Mouse (Mus musculus) intestine, postnatal 0 days (tissue): ENCODE results near the gene Pusl1. TPM values are rescaled to one million over a fixed set of nuclear protein-coding genes. Genes with fewer than 3 reads are reported as not detected.

ENCODE experiments used
- ATAC-seq: fragments of 200-750 bp; cut with Nextera tagmentation; 2 replicates; pipeline ENCODE4 v1.8.0; 2017; ENCODE audit warnings: mild to moderate bottlenecking, moderate TSS enrichment, moderate library complexity
- H3K27ac ChIP-seq: fragments of 300-500 bp; sonication (generic); 2 replicates; pipeline ENCODE4 v1.5.1; 2014; ENCODE audit warnings: mild to moderate bottlenecking, low read depth, low read length, moderate library complexity
- H3K27me3 ChIP-seq: fragments of 300-500 bp; sonication (generic); replicated peaks from 2 replicates; pipeline ENCODE4 v1.6.1; 2014; ENCODE audit warnings: low read length, mixed read lengths; ENCODE audit not compliant: control insufficient read depth, insufficient read depth
- H3K36me3 ChIP-seq: fragments of 300-500 bp; sonication (generic); 2 replicates; pipeline ENCODE4 v1.6.1; 2014; ENCODE audit warnings: mild to moderate bottlenecking, moderate library complexity; ENCODE audit not compliant: control insufficient read depth, insufficient read depth
- H3K4me1 ChIP-seq: fragments of 300-500 bp; sonication (generic); replicated peaks from 2 replicates; pipeline ENCODE4 v1.6.1; 2014; ENCODE audit warnings: antibody characterized with exemption, low read length, mixed read lengths; ENCODE audit not compliant: control insufficient read depth, insufficient read depth
- H3K4me2 ChIP-seq: fragments of 300-500 bp; sonication (generic); replicated peaks from 2 replicates; pipeline ENCODE4 v1.6.1; 2014; ENCODE audit warnings: low read depth, mild to moderate bottlenecking, moderate library complexity
- H3K4me3 ChIP-seq: fragments of 300-500 bp; sonication (generic); 2 replicates; pipeline ENCODE4 v1.5.1; 2014; ENCODE audit warnings: low read depth, low read length
- H3K9ac ChIP-seq: fragments of 300-500 bp; sonication (generic); 2 replicates; pipeline ENCODE4 v1.6.1; 2014; ENCODE audit warnings: mild to moderate bottlenecking, low read depth, low read length
- H3K9me3 ChIP-seq: fragments of 300-500 bp; sonication (generic); 2 replicates; pipeline ENCODE4 v1.6.1; 2016; ENCODE audit warnings: mixed run types; ENCODE audit not compliant: control insufficient read depth
- CTCF ChIP-seq: sonication (generic); IDR thresholded peaks from 2 replicates; pipeline ENCODE4 v1.5.1; 2016; ENCODE audit warnings: low read depth, mild to moderate bottlenecking, control low read depth, antibody characterized with exemption, moderate library complexity
- WGBS: fragments of 180-500 bp; shearing (Covaris S2); extraction: QIAGEN DNeasy Blood & Tissue Kit; methylation state at CpG from one replicate; pipeline ENCODE4 v1.1.7; 2014; 5-methylcytosine and 5-hydroxymethylcytosine counted together
- polyA plus RNA-seq: library from polyadenylated mRNA; unstranded; fragments of >200 nt; fragmentation: Nextera tagmentation; extraction: Ambion mirVana; gene quantifications from 2 replicates; pipeline ENCODE4 v1.2.1, GENCODE M21; 2015

Pusl1 gene
- polyA plus RNA-seq, 1 experiment from 2014 or later, result 23.6 TPM

DNA sequence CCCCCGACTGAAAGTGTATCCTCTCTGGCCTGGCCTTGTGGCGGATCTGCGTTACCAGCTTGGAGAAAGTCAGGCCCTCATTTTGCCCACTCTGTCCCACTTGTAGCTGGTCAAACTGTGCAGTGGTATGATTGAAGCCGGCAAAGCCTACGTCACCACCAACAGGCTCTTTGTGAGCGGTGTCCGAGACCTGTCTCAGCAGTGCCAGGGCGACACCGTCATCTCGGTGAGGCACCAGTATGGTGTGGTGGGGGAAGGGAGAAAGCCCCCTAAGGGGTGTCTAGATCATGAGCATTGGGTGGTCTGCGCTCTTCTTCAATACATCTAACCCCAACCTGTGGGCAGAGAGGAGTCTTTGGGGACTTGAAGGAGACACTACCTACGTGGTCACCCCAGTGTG is 4.9 kb upstream of the Pusl1 start:
- WGBS, result 96% methylated on average over 12 of the region's 12 CpGs
- no peak overlapping the region for H3K4me2 ChIP-seq
- no peak overlapping the region for H3K4me3 ChIP-seq
- TF ChIP-seq CTCF, result no peak
- peaks cover 4% of the 10 kb centered on the region; the same call in 1 of the 2 replicates for H3K4me1 ChIP-seq
- no peaks in the 10 kb centered on the region for H3K9me3 ChIP-seq
- peaks cover 42% of the 10 kb centered on the region for H3K36me3 ChIP-seq
- no peak overlapping the region; the same call in 1 of the 2 replicates for H3K27ac ChIP-seq
- no peak for ATAC-seq
- no peaks in the 10 kb centered on the region for H3K27me3 ChIP-seq
- no peak overlapping the region for H3K9ac ChIP-seq

GRCm38 (mm10) chr4:155895826-155896225 is 4.2 kb upstream of the Pusl1 start:
- Histone ChIP-seq H3K4me3 (no peak overlapping the region), H3K27ac (no peak overlapping the region), H3K27me3 (no peaks in the 10 kb centered on the region), H3K4me1 (peaks cover 4% of the 10 kb centered on the region; the same call in 1 of the 2 replicates), H3K9ac (no peak overlapping the region), H3K36me3 (peaks cover 36% of the 10 kb centered on the region), H3K9me3 (no peaks in the 10 kb centered on the region), H3K4me2 (no peak overlapping the region)
- TF ChIP-seq CTCF, result no peak
- WGBS, result 91% methylated on average over 4 of the region's 4 CpGs
- ATAC-seq, result no peak

DNA sequence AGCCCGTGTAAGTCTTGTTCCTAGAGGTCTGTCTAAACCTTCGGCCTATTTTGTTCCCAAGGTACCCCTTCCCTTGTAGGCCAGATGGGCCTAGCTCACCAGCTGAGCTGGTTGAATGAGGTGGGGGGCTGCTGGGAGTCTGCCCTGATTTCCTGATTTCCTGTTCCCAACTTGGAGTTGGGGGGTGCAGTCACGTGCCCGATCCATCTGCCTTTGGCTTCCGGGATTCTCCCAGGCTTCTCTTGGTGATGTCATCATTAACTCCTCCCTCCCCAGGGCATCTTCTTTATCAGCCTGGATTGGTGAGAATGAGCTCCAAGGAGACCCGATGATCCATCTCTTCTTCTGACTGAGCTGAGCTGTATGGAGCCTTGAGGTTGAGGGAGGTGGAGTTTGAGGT is 3.6 kb upstream of the Pusl1 start:
- Histone ChIP-seq H3K27me3 (no peaks in the 10 kb centered on the region), H3K9ac (no peak overlapping the region; the same call in 1 of the 2 replicates), H3K36me3 (peaks cover 31% of the 10 kb centered on the region), H3K4me3 (0 out of 2 replicates have a peak overlapping the region, but pooled peaks have one; percentile 11), H3K4me2 (peak overlapping the region; percentile 40), H3K27ac (no peak overlapping the region), H3K4me1 (peaks cover 7% of the 10 kb centered on the region; the same call in 1 of the 2 replicates), H3K9me3 (no peaks in the 10 kb centered on the region)
- no peak for TF ChIP-seq CTCF
- ATAC-seq, result no peak
- 41% methylated on average over 6 of the region's 6 CpGs for WGBS

- peak; percentile 17; the same call in 1 of the 2 replicates for TF ChIP-seq CTCF
- H3K27ac ChIP-seq, result no peak overlapping the region
- H3K9ac ChIP-seq, result no peak overlapping the region
- H3K36me3 ChIP-seq, result peaks cover 28% of the 10 kb centered on the region
- H3K9me3 ChIP-seq, result no peaks in the 10 kb centered on the region
- H3K4me2 ChIP-seq, result peak overlapping the region; percentile 40
- no peaks in the 10 kb centered on the region for H3K27me3 ChIP-seq
- no peak overlapping the region for H3K4me3 ChIP-seq
- H3K4me1 ChIP-seq, result peaks cover 7% of the 10 kb centered on the region; the same call in 1 of the 2 replicates
- no peak for ATAC-seq
- 27% methylated on average over 8 of the region's 8 CpGs for WGBS
Measured at GRCm38 (mm10) chr4:155894311-155894881, 2.8 kb upstream of the Pusl1 start.

- Histone ChIP-seq H3K4me1 (peaks cover 7% of the 10 kb centered on the region; the same call in 1 of the 2 replicates), H3K27ac (no peak overlapping the region), H3K9ac (no peak overlapping the region), H3K27me3 (no peaks in the 10 kb centered on the region), H3K4me2 (peak overlapping the region; percentile 99), H3K36me3 (peaks cover 30% of the 10 kb centered on the region), H3K4me3 (0 out of 2 replicates have a peak overlapping the region, but pooled peaks have one; percentile 73), H3K9me3 (no peaks in the 10 kb centered on the region)
- no peak for TF ChIP-seq CTCF
- 78% methylated on average over 8 of the region's 8 CpGs for WGBS
- ATAC-seq, result no peak
Measured at GRCm38 (mm10) chr4:155893212-155893690, 1.7 kb upstream of the Pusl1 start.

DNA sequence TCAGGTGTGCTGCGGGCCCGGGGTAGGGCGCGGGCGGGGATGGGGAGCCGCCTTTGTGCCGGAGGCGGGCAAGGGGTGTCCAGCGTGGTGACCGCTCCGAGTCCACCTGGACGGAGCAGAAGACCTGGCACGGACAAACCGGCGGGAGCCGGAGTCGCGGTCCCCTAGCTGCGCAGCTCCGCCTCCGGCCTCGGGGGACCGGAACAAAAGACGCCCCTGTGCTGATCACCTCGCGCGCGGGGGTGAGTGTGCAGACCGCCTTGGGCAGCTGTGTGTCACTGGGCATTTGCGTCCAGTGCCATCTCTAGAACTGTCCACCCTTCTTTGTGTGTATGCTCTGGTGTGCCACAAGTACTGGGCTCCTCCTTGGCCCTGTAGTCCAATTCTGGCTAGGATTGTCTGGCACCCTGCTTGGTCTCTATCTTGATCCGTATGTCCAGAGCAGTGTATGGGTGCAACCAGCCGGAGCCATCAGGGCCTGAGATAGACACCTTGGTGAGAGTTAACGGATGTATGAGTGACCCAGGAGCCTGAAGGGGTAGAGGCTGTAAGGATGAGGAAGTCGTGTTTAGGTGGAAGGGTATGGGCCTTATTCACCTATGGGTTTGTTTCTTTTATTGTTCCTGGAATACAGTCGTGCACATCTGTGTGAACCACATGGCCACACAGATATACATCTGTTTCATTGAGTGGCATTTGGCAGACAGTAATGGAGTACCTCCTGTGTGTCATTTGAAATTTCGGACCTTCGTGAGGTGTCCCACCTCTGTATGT is 1.0 kb upstream of the Pusl1 start:
- H3K9me3 ChIP-seq, result no peaks in the 10 kb centered on the region
- peak overlapping the region; percentile 97; the same call in 1 of the 2 replicates for H3K27ac ChIP-seq
- WGBS, result 7% methylated on average over 37 of the region's 37 CpGs
- H3K27me3 ChIP-seq, result no peaks in the 10 kb centered on the region
- H3K9ac ChIP-seq, result peak overlapping the region; percentile 76
- H3K4me2 ChIP-seq, result peak overlapping the region; percentile 99
- H3K4me3 ChIP-seq, result peak overlapping the region; percentile 73
- no peak for TF ChIP-seq CTCF
- ATAC-seq, result peak; percentile 7; the same call in 1 of the 2 replicates
- peaks cover 34% of the 10 kb centered on the region for H3K36me3 ChIP-seq
- H3K4me1 ChIP-seq, result peaks cover 7% of the 10 kb centered on the region; the same call in 1 of the 2 replicates
